Mouse (Mus musculus): ENCODE measurements around the gene Cercam. TPM values are rescaled to one million over a fixed set of nuclear protein-coding genes. Genes with fewer than 3 reads are reported as not detected.

Gene Cercam
- polyA plus RNA-seq, 1 experiment from 2014 or later = 24.7 TPM

DNA sequence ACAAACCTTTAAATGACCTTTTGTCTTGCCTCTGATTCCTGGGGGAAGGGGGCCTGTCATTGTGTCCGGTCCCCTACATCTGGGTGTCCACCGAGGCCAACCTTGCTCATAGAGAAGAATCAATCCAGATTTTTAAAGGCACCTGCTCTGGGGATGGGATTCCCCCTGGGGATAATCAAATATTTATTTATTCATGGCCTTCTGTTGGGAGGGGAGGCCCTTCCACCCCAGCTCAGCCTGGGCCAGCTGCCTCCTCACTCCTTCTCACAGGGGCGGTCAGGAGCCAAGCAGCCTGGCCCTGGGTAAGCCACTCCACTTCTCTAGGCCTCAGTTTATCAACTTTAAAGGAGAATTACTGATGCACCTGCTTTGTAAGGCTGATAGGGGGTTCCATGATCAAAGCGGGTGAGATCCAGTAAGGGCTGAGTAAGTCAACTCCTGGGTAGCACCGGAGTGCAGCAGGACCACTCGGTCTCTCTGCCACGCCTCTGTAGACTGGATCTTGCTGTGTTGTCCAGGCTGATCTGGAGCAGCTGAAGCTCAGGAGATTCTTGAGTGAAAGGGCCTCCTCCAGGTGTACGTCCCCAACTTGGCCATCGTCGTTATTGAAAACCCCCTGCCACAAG, 13.3 kb upstream of the Cercam start:
- H3K9me3 ChIP-seq (replicated peaks) = no peaks in the 10 kb centered on the region
- no peak overlapping the region for H3K4me3 ChIP-seq
- no peak overlapping the region for H3K9ac ChIP-seq
- no peak overlapping the region for H3K27ac ChIP-seq (ENCODE audit: poor library complexity, severe bottlenecking)
- WGBS = 77% methylated on average over 10 of the region's 10 CpGs
- no peaks in the 10 kb centered on the region for H3K36me3 ChIP-seq
- peaks cover 40% of the 10 kb centered on the region for H3K27me3 ChIP-seq (replicated peaks)
- ATAC-seq (ENCODE audit: insufficient number of reproducible peaks, low FRiP score) = no peak
- no peaks in the 10 kb centered on the region for H3K4me1 ChIP-seq (replicated peaks)
- H3K4me2 ChIP-seq = no peak overlapping the region

DNA sequence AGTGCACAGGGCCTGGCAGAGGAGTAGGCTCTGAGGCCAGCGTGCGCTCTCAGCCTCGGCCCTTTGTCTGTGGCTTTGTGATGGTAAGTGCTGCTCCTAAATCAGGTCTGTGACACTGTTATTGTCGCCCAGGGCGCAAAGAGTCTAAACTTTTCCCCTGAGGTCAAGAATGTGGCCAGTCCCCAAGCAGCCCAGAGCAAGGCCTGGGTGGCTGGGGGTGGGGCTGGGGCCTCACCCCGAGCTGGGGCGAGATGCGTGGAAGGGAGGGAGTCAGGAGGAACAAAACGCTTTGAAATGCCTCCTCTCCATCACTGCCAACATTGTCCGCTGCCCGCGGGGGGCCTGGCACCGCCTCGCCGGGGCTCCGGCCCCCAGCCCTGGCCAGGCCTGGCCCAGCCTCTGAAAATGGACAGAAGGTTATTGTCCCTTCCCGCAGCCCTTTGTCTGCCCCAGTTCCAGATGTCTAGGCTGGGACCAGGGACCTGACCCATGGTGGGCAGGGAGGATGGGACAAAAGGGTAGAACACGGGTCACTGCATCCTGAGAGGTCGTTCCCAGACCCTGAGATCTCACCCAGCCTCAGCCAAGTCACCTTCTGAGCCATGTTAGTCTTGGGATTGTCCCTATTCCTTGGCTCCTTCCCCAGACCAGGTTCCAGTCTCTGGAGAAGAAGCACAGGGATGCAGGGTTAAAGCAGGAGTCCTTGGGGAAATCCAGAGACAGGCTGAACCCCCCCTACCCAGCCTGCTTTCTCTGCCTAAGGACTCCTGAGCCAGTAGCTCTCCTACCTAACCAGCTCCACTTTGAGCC, 12.3 kb upstream of the Cercam start:
- ATAC-seq (ENCODE audit: insufficient number of reproducible peaks, low FRiP score) = no peak
- no peak overlapping the region for H3K9ac ChIP-seq
- 32% methylated on average over 19 of the region's 19 CpGs for WGBS

DNA sequence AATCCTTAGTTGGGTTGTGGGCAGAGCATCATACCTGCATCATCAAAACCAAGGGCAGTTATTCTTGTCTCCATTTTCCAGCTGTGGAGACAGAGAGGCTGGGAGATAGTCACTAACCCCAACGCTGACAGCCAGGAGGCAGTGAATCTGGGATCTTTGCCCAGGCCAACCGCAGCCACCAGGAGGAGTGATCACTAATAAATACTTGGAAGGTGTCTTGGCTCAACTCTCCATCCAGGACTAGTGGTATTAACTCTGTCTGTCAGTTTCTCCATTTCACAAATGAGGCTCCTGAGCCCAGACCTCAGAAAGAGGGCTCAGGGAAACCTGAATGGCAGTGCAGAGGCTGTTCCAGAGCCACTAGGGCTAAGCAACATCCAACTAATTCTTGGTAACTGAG, 11.6 kb upstream of the Cercam start:
- 37% methylated on average over 2 of the region's 2 CpGs for WGBS
- no peaks in the 10 kb centered on the region for H3K9me3 ChIP-seq (replicated peaks)
- H3K27ac ChIP-seq (ENCODE audit: poor library complexity, severe bottlenecking) = no peak overlapping the region
- no peak for ATAC-seq (ENCODE audit: insufficient number of reproducible peaks, low FRiP score)
- no peaks in the 10 kb centered on the region for H3K4me1 ChIP-seq (replicated peaks)
- H3K4me3 ChIP-seq = no peak overlapping the region
- no peak overlapping the region for H3K9ac ChIP-seq
- H3K4me2 ChIP-seq = no peak overlapping the region
- no peaks in the 10 kb centered on the region for H3K36me3 ChIP-seq
- peaks cover 37% of the 10 kb centered on the region for H3K27me3 ChIP-seq (replicated peaks)

More for the DNA sequence above, 12.3 kb upstream of the Cercam start:
- Histone ChIP-seq H3K4me2 (no peak overlapping the region), H3K27me3 (replicated peaks) (peaks cover 40% of the 10 kb centered on the region), H3K36me3 (no peaks in the 10 kb centered on the region), H3K4me1 (replicated peaks) (no peaks in the 10 kb centered on the region), H3K27ac (ENCODE audit: poor library complexity, severe bottlenecking) (no peak overlapping the region), H3K9me3 (replicated peaks) (no peaks in the 10 kb centered on the region), H3K4me3 (no peak overlapping the region)

DNA sequence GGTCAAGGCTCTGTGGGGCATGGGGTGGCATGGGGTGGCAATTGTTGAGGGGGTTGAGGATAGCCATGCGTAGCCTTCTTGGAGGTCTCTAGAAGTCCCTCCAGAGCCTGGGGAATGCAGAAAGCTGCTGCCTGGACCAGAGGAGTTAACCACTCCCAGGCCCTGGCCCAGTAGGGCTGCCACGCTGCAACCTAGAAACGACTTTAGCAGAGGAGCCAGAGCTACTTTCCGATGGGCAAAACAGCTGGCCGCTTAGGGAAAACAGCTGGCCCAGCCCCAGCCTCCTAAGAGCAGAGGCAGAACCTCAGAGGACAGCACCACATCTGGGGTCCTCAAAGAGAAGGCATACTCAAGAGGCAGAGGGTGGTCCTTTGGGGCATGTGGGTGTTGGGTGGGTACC, 11.0 kb upstream of the Cercam start:
- ATAC-seq (ENCODE audit: insufficient number of reproducible peaks, low FRiP score) = no peak
- Histone ChIP-seq H3K27ac (ENCODE audit: poor library complexity, severe bottlenecking) (no peak overlapping the region), H3K9ac (no peak overlapping the region), H3K9me3 (replicated peaks) (no peaks in the 10 kb centered on the region), H3K4me3 (no peak overlapping the region), H3K4me2 (no peak overlapping the region), H3K27me3 (replicated peaks) (peaks cover 37% of the 10 kb centered on the region), H3K4me1 (replicated peaks) (no peaks in the 10 kb centered on the region), H3K36me3 (no peaks in the 10 kb centered on the region)
- 72% methylated on average over 5 of the region's 5 CpGs for WGBS

DNA sequence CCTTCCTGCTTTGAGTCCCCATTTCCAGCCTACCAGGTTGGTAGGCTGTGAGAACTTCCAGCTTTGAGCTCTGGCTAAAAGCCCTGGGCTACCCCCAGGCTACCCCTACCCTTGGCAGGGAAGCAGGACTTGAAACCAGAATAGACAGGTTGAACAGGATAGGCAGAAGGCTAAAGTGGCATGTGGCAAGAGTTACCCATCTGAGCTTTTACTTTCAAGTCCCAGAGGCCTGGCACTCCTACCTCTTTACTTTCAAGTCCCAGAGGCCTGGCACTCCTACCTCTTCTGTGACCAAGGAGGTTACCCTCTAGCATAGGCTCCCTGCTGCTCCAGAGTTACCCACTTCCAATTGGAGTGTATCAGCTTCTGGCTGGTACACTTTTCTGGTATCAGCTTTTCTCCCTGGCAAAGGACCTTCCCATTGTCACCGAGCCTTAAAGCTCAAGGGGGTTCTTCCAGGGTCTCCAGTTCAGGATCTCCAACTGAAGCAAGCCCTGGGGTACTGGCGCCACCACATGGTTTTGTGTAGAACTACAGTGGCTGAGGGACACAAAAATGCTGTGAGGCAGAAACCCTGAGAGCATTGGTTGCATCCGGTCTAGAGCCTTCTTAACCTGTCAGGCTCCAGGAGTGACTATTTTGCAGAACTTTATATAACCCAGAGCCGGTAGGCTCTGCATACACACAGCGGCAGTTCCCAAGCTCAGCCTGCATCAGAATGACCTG, 10.1 kb upstream of the Cercam start:
- no peaks in the 10 kb centered on the region for H3K4me1 ChIP-seq (replicated peaks)
- WGBS = 12% methylated on average over 5 of the region's 5 CpGs
- no peak overlapping the region for H3K4me3 ChIP-seq
- no peak overlapping the region for H3K9ac ChIP-seq
- no peak overlapping the region for H3K27ac ChIP-seq (ENCODE audit: poor library complexity, severe bottlenecking)
- no peak overlapping the region for H3K4me2 ChIP-seq
- H3K27me3 ChIP-seq (replicated peaks) = peaks cover 37% of the 10 kb centered on the region
- H3K36me3 ChIP-seq = no peaks in the 10 kb centered on the region
- no peak for ATAC-seq (ENCODE audit: insufficient number of reproducible peaks, low FRiP score)
- no peaks in the 10 kb centered on the region for H3K9me3 ChIP-seq (replicated peaks)

DNA sequence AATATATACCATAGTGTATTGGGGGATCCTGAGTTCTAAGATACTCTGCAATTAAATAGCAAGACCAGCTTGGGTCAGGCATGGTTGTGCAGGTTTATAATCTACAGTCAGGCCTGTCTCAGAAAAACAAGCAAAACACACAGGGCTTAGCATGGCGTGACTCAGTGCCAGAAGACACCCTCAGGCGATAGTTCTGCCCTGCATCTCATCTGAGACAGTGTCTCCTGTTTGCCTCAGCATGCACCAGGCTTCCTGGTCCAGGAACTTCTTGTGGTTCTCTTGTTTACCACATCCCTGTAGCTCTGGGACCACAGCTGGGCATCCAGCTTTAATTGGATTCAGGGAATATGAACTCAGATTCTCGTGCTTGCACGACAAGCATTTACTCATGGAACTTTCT, 3.8 kb upstream of the Cercam start:
- Histone ChIP-seq H3K9ac (no peak overlapping the region), H3K9me3 (replicated peaks) (no peaks in the 10 kb centered on the region), H3K4me2 (no peak overlapping the region), H3K4me1 (replicated peaks) (peaks cover 16% of the 10 kb centered on the region), H3K27ac (ENCODE audit: poor library complexity, severe bottlenecking) (no peak overlapping the region), H3K4me3 (no peak overlapping the region), H3K27me3 (replicated peaks) (peaks cover 8% of the 10 kb centered on the region; the same call in 1 of the 2 replicates), H3K36me3 (no peaks in the 10 kb centered on the region)
- no peak for ATAC-seq (ENCODE audit: insufficient number of reproducible peaks, low FRiP score)
- 71% methylated on average over 4 of the region's 4 CpGs for WGBS

DNA sequence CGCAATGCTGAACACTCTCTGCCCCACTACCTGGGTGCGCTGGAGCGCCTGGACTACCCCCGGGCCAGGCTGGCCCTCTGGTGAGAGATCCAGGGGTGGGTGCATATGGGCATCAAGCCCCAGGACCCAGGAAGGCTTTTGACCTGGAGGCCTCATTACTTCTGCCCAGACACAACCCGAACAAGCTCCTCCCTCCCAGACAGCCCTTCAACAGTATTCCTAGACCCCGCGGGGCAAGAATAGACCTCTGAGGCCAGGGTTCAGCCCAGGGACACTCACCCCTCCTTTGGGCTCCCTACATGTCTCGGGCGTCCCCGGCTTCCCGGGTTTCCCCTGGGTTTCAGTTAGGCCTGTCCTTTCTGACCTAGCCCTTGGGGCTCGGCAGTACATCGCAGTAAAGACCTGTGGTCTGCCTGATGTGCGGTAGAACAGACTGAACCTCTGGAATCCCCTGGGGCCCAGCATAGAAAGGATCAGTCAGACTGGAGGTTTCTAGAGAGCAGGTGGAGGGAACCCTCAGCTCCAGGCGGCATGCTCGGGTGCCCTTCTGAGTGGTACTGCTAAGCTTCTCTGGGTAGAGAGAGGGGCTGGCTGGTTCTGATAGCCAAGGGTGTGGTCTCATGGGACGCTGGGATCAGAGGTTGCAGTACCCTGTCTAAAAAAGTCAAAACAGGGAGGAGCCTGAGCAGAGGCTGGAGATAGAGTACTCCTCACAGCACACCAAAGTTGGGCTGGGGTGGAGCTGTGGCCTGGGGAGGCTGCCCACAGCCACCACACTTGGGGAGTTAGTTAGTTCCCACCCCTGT, 885 bp downstream of the Cercam start:
- peak overlapping the region; percentile 86 for H3K4me2 ChIP-seq
- H3K27ac ChIP-seq (ENCODE audit: poor library complexity, severe bottlenecking) = peak overlapping the region; percentile 63
- peak; percentile 84 for ATAC-seq (ENCODE audit: insufficient number of reproducible peaks, low FRiP score)
- peak overlapping the region; percentile 72 for H3K9ac ChIP-seq
- H3K4me3 ChIP-seq = peak overlapping the region; percentile 54
- no peaks in the 10 kb centered on the region for H3K9me3 ChIP-seq (replicated peaks)
- 5% methylated on average over 17 of the region's 17 CpGs for WGBS
- H3K4me1 ChIP-seq (replicated peaks) = peaks cover 29% of the 10 kb centered on the region
- peaks cover 4% of the 10 kb centered on the region; the same call in 1 of the 2 replicates for H3K27me3 ChIP-seq (replicated peaks)
- no peaks in the 10 kb centered on the region for H3K36me3 ChIP-seq

DNA sequence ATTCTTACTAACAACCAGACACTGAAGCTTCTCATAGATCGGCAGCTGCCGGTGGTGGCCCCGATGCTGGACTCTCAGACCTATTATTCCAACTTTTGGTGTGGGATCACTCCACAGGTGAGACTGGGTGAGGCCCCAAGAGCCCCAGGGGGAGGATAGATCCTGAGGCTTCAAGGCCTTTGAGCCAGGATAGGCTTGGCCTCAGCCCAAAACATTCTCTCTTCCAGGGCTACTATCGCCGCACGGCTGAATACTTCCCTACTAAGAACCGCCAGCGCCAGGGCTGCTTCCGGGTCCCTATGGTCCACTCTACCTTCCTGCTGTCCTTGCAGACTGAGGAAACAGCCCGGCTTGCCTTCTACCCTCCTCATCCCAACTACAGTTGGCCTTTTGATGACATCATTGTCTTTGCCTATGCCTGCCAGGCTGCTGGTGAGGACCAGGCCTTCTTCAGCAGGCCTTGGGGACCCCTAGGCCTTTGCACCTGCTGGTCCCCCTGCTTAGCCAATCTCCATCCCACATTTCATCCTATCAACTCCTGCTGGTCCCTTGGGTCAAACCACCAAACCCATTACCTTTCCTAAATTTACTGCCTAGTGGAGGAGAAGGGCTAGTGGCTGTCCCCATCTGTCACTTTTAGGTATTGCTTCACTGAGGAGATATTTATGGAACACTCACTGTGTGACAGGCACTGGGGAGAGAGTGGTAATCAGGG, 3.8 kb downstream of the Cercam start:
- no peak overlapping the region for H3K27ac ChIP-seq (ENCODE audit: poor library complexity, severe bottlenecking)
- WGBS = 92% methylated on average over 10 of the region's 10 CpGs
- ATAC-seq (ENCODE audit: insufficient number of reproducible peaks, low FRiP score) = no peak
- H3K9me3 ChIP-seq (replicated peaks) = no peaks in the 10 kb centered on the region
- H3K27me3 ChIP-seq (replicated peaks) = no peaks in the 10 kb centered on the region
- H3K4me2 ChIP-seq = no peak overlapping the region
- peaks cover 12% of the 10 kb centered on the region; the same call in 1 of the 2 replicates for H3K36me3 ChIP-seq
- H3K4me1 ChIP-seq (replicated peaks) = peaks cover 26% of the 10 kb centered on the region
- no peak overlapping the region for H3K9ac ChIP-seq
- H3K4me3 ChIP-seq = no peak overlapping the region

DNA sequence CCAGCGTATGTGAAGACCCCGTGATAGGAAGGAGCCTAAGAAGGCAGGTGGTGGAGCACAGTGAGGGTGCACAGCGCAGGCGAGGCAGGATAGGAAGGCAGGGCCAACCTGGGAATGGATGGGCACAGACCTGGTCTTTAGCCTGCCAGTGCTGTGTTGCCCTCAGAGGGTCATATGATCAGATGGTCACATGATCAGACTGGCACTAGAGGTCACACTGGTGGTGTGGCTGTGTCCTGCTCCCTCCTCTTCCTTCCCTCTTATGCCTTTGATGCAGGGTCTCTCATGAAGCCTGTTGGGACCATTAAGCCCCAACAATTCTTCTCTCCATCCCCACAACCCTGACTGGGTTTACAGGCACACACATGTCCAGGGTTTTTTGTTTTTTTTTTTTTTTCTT, 4.8 kb downstream of the Cercam start:
- Histone ChIP-seq H3K9ac (no peak overlapping the region), H3K27me3 (replicated peaks) (no peaks in the 10 kb centered on the region), H3K4me3 (no peak overlapping the region), H3K4me2 (no peak overlapping the region), H3K27ac (ENCODE audit: poor library complexity, severe bottlenecking) (no peak overlapping the region), H3K4me1 (replicated peaks) (peaks cover 21% of the 10 kb centered on the region), H3K36me3 (peaks cover 16% of the 10 kb centered on the region; the same call in 1 of the 2 replicates), H3K9me3 (replicated peaks) (no peaks in the 10 kb centered on the region)
- no peak for ATAC-seq (ENCODE audit: insufficient number of reproducible peaks, low FRiP score)
- 86% methylated on average over 4 of the region's 4 CpGs for WGBS

DNA sequence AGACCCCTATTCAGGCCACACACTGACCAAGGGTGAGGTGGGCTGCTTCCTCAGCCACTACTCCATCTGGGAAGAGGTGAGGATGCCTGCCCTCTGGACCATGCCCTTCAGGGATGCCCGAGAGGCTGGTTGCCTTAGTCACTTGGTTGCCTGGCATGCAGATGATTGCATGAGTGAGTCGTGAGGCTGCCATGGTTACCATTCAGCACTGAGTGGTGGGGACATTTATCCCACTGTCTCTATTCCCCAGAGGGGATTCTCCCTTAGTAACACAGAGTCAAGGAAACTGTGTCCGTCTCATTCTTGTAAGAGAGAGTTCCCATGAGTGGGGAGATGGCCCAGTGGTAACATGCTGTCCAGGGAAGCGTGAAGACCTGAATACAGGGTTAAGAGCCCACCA, 9.1 kb downstream of the Cercam start:
- 78% methylated on average over 4 of the region's 4 CpGs for WGBS

More for the DNA sequence above, 9.1 kb downstream of the Cercam start:
- no peak overlapping the region for H3K4me2 ChIP-seq
- H3K27ac ChIP-seq (ENCODE audit: poor library complexity, severe bottlenecking) = no peak overlapping the region
- no peaks in the 10 kb centered on the region for H3K9me3 ChIP-seq (replicated peaks)
- H3K9ac ChIP-seq = no peak overlapping the region
- H3K36me3 ChIP-seq = peaks cover 26% of the 10 kb centered on the region
- no peak for ATAC-seq (ENCODE audit: insufficient number of reproducible peaks, low FRiP score)
- no peak overlapping the region for H3K4me3 ChIP-seq
- H3K27me3 ChIP-seq (replicated peaks) = no peaks in the 10 kb centered on the region
- H3K4me1 ChIP-seq (replicated peaks) = peaks cover 18% of the 10 kb centered on the region

Measured in heart, embryonic 12.5 days (tissue).